Mouse (Mus musculus) midbrain, embryonic 16.5 days (tissue): ENCODE results near the gene Slc27a2. TPM values are rescaled to one million over a fixed set of nuclear protein-coding genes. Genes with fewer than 3 reads are reported as not detected.

ENCODE experiments used
- ATAC-seq: fragments of 200-750 bp; cut with Nextera tagmentation; 2 replicates; pipeline ENCODE4 v1.8.0; 2017; ENCODE audit warnings: moderate TSS enrichment
- H3K27ac ChIP-seq: fragments of 300-500 bp; sonication (generic); 2 replicates; pipeline ENCODE4 v1.5.1; 2014; ENCODE audit warnings: mild to moderate bottlenecking, low read length, mixed read lengths
- H3K27me3 ChIP-seq: fragments of 300-500 bp; sonication (generic); 2 replicates; pipeline ENCODE4 v1.6.1; 2014; ENCODE audit warnings: low read depth, low read length, mixed read lengths; ENCODE audit not compliant: control insufficient read depth, insufficient read depth
- H3K36me3 ChIP-seq: fragments of 300-500 bp; sonication (generic); 2 replicates; pipeline ENCODE4 v1.6.1; 2014; ENCODE audit warnings: mild to moderate bottlenecking, low read length, moderate library complexity, mixed read lengths; ENCODE audit not compliant: control insufficient read depth, insufficient read depth
- H3K4me1 ChIP-seq: fragments of 300-500 bp; sonication (generic); 2 replicates; pipeline ENCODE4 v1.6.1; 2014; ENCODE audit warnings: mild to moderate bottlenecking, low read length, mixed read lengths; ENCODE audit not compliant: control insufficient read depth, insufficient read depth
- H3K4me2 ChIP-seq: fragments of 300-500 bp; sonication (generic); 2 replicates; pipeline ENCODE4 v1.6.1; 2014; ENCODE audit warnings: mild to moderate bottlenecking, low read length, mixed read lengths
- H3K4me3 ChIP-seq: fragments of 300-500 bp; sonication (generic); 2 replicates; pipeline ENCODE4 v1.5.1; 2014; ENCODE audit warnings: low read depth, mild to moderate bottlenecking, low read length, moderate library complexity, mixed read lengths
- H3K9ac ChIP-seq: fragments of 300-500 bp; sonication (generic); 2 replicates; pipeline ENCODE4 v1.6.1; 2014; ENCODE audit warnings: low read depth, low read length, mixed read lengths
- H3K9me3 ChIP-seq: fragments of 300-500 bp; sonication (generic); replicated peaks from 2 replicates; pipeline ENCODE4 v1.6.1; 2014; ENCODE audit warnings: mild to moderate bottlenecking, low read length, mixed read lengths; ENCODE audit not compliant: control insufficient read depth, poor library complexity, severe bottlenecking
- WGBS: fragments of 180-500 bp; shearing (Covaris S2); extraction: QIAGEN DNeasy Blood & Tissue Kit; methylation state at CpG from one replicate; pipeline ENCODE4 v1.1.7; 2014; 5-methylcytosine and 5-hydroxymethylcytosine counted together
- polyA plus RNA-seq: library from polyadenylated mRNA; unstranded; fragments of >200 nt; fragmentation: Nextera tagmentation; extraction: Ambion mirVana; gene quantifications from 2 replicates; pipeline ENCODE4 v1.2.1, GENCODE M21; 2015

Slc27a2 gene
- polyA plus RNA-seq, 1 experiment from 2014 or later = 14.0 TPM

- Histone ChIP-seq H3K9ac (no peak overlapping the region), H3K27ac (no peak overlapping the region), H3K9me3 (peaks cover 2% of the 10 kb centered on the region; the same call in 1 of the 2 replicates), H3K27me3 (peaks cover 3% of the 10 kb centered on the region; the same call in 1 of the 2 replicates), H3K4me3 (no peak overlapping the region), H3K4me1 (no peaks in the 10 kb centered on the region), H3K36me3 (no peaks in the 10 kb centered on the region), H3K4me2 (no peak overlapping the region)
- 88% methylated on average over 3 of the region's 3 CpGs for WGBS
- ATAC-seq = no peak
These were observed 5.8 kb upstream of the Slc27a2 start for GRCm38 (mm10) chr2:126546392-126546791.

GRCm38 (mm10) chr2:126549681-126550080 is 2.5 kb upstream of the Slc27a2 start:
- H3K4me3 ChIP-seq = no peak overlapping the region
- no peaks in the 10 kb centered on the region for H3K9me3 ChIP-seq
- no peak overlapping the region for H3K4me2 ChIP-seq
- H3K27ac ChIP-seq = no peak overlapping the region
- WGBS = 87% methylated on average over 7 of the region's 7 CpGs
- ATAC-seq = no peak
- H3K9ac ChIP-seq = no peak overlapping the region
- H3K27me3 ChIP-seq = peaks cover 4% of the 10 kb centered on the region; the same call in 1 of the 2 replicates
- H3K36me3 ChIP-seq = no peaks in the 10 kb centered on the region
- peaks cover 5% of the 10 kb centered on the region; the same call in 1 of the 2 replicates for H3K4me1 ChIP-seq

DNA sequence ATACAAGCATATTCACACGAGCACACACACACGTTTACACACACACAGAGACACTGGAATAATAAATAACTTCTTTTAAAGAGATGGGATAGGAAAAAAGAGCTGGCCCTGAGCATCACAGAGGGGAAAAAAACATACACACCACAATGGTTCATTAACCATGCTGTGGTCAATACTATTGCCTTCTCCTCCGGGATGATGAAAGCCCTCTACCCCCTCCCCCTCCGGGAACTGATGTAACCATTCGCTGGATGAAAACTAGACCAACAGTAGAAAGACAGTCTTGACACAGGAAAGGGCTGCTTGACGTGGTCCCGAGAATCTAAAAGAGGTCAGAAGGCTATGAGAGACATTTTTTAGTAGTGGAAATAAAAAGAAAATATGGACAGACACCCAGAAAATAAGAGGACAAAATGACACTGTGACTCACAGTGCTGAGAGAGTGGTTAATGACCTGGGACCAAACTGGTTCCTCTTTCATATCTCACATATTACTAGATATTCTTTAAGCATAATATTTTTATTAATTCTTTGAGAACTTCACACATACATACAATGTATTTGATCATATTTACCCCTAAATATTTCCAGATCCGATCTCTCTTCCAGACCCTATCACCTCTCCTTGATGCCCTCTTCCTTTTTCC is 840 bp upstream of the Slc27a2 start:
- WGBS = 78% methylated on average over 8 of the region's 8 CpGs
- Histone ChIP-seq H3K4me3 (no peak overlapping the region), H3K27me3 (peaks cover 4% of the 10 kb centered on the region; the same call in 1 of the 2 replicates)

DNA sequence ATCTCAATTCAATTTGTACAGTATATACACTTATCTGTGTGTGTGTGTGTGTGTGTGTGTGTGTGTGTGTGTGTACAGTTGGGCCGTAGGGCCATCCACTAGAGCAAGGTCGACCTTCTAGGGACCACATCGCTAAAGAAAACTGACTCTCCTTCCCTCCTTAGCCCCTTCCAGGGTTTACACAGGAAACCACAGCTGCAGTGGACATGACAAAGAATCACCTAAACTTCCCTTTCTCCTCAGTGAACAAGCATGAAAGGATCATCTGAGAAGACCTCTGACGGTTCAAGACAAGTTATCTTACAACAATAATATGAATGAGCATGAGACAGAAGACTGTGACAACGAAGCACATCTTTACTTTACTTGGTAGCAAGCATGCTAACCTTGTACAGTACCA is 311 bp upstream of the Slc27a2 start:
- 21% methylated on average over 5 of the region's 5 CpGs for WGBS
- H3K27me3 ChIP-seq = peaks cover 4% of the 10 kb centered on the region; the same call in 1 of the 2 replicates
- ATAC-seq = no peak
- peak overlapping the region; percentile 83 for H3K4me2 ChIP-seq
- H3K9me3 ChIP-seq = no peaks in the 10 kb centered on the region
- peaks cover 5% of the 10 kb centered on the region; the same call in 1 of the 2 replicates for H3K4me1 ChIP-seq
- no peak overlapping the region for H3K9ac ChIP-seq
- no peaks in the 10 kb centered on the region for H3K36me3 ChIP-seq
- peak overlapping the region; percentile 66; the same call in 1 of the 2 replicates for H3K4me3 ChIP-seq
- H3K27ac ChIP-seq = no peak overlapping the region

More for the DNA sequence above, 840 bp upstream of the Slc27a2 start:
- no peak for ATAC-seq
- Histone ChIP-seq H3K4me1 (peaks cover 5% of the 10 kb centered on the region; the same call in 1 of the 2 replicates), H3K27ac (no peak overlapping the region), H3K4me2 (no peak overlapping the region), H3K36me3 (no peaks in the 10 kb centered on the region), H3K9ac (no peak overlapping the region), H3K9me3 (no peaks in the 10 kb centered on the region)

DNA sequence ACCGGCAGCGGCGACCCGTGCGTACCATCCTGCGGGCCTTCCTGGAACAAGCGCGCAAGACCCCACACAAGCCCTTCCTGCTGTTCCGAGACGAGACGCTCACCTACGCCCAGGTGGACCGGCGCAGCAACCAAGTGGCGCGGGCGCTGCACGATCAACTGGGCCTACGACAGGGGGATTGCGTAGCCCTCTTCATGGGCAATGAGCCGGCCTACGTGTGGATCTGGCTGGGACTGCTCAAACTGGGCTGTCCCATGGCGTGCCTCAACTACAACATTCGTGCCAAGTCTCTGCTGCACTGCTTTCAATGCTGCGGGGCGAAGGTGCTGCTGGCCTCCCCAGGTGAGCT is 1.1 kb downstream of the Slc27a2 start:
- no peaks in the 10 kb centered on the region for H3K36me3 ChIP-seq
- H3K9ac ChIP-seq = peak overlapping the region; percentile 78
- peaks cover 4% of the 10 kb centered on the region; the same call in 1 of the 2 replicates for H3K27me3 ChIP-seq
- ATAC-seq = peak; percentile 77
- 2% methylated on average over 26 of the region's 26 CpGs for WGBS
- peak overlapping the region; percentile 67 for H3K27ac ChIP-seq
- peak overlapping the region; percentile 83 for H3K4me2 ChIP-seq
- H3K4me1 ChIP-seq = peaks cover 5% of the 10 kb centered on the region; the same call in 1 of the 2 replicates
- H3K4me3 ChIP-seq = peak overlapping the region; percentile 66
- no peaks in the 10 kb centered on the region for H3K9me3 ChIP-seq

GRCm38 (mm10) chr2:126555533-126555932 is 3.3 kb downstream of the Slc27a2 start:
- no peak overlapping the region for H3K27ac ChIP-seq
- no peak overlapping the region for H3K4me3 ChIP-seq
- no peaks in the 10 kb centered on the region for H3K36me3 ChIP-seq
- no peak overlapping the region for H3K9ac ChIP-seq
- no peak overlapping the region for H3K4me2 ChIP-seq
- no peak for ATAC-seq
- H3K9me3 ChIP-seq = no peaks in the 10 kb centered on the region
- peaks cover 5% of the 10 kb centered on the region; the same call in 1 of the 2 replicates for H3K4me1 ChIP-seq
- peaks cover 4% of the 10 kb centered on the region; the same call in 1 of the 2 replicates for H3K27me3 ChIP-seq
- WGBS = 81% methylated on average over 5 of the region's 5 CpGs

DNA sequence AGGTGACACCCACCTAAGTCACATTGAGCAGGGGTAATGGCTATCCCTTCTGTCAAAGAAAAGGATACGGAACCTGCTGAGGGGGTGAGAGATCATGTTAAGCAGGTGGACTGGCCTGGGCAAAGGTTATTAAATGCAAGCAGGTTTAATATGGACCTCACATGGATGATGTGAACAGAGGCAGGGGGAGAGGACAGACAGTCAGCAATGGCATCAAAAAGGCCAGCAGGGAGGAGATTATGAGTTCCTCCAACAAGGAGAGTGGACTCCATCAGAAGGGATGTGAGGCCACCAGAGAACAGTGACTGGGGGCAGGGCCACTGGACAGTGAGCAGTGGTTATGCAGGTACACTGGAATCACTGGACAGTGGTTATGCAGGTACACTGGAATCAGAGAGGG is 7.9 kb downstream of the Slc27a2 start:
- ATAC-seq = no peak
- 98% methylated on average over 1 of the region's 1 CpGs for WGBS
- no peak overlapping the region for H3K27ac ChIP-seq
- no peaks in the 10 kb centered on the region for H3K27me3 ChIP-seq
- no peak overlapping the region for H3K4me3 ChIP-seq
- no peaks in the 10 kb centered on the region for H3K4me1 ChIP-seq
- H3K9ac ChIP-seq = no peak overlapping the region
- H3K4me2 ChIP-seq = no peak overlapping the region
- no peaks in the 10 kb centered on the region for H3K9me3 ChIP-seq
- peaks cover 5% of the 10 kb centered on the region; the same call in 1 of the 2 replicates for H3K36me3 ChIP-seq

GRCm38 (mm10) chr2:126563411-126564105 is 11.4 kb downstream of the Slc27a2 start:
- H3K27me3 ChIP-seq = no peaks in the 10 kb centered on the region
- 78% methylated on average over 17 of the region's 17 CpGs for WGBS

GRCm38 (mm10) chr2:126572163-126572562 is 20.0 kb downstream of the Slc27a2 start:
- Histone ChIP-seq H3K9ac (no peak overlapping the region), H3K9me3 (peaks cover 6% of the 10 kb centered on the region; the same call in 1 of the 2 replicates), H3K27me3 (no peaks in the 10 kb centered on the region), H3K4me2 (no peak overlapping the region), H3K27ac (no peak overlapping the region), H3K4me3 (no peak overlapping the region), H3K36me3 (peaks cover 9% of the 10 kb centered on the region; the same call in 1 of the 2 replicates), H3K4me1 (no peaks in the 10 kb centered on the region)
- ATAC-seq = no peak
- 73% methylated on average over 1 of the region's 1 CpGs for WGBS

More at GRCm38 (mm10) chr2:126563411-126564105, 11.4 kb downstream of the Slc27a2 start:
- no peak overlapping the region for H3K9ac ChIP-seq
- no peak overlapping the region for H3K27ac ChIP-seq
- no peaks in the 10 kb centered on the region for H3K4me1 ChIP-seq
- H3K36me3 ChIP-seq = peaks cover 5% of the 10 kb centered on the region; the same call in 1 of the 2 replicates
- no peaks in the 10 kb centered on the region for H3K9me3 ChIP-seq
- ATAC-seq = no peak
- no peak overlapping the region for H3K4me3 ChIP-seq
- H3K4me2 ChIP-seq = no peak overlapping the region
